Mouse (Mus musculus) lung, embryonic 15.5 days (tissue): ENCODE data around the gene Ntrk2. TPM values are rescaled to one million over a fixed set of nuclear protein-coding genes. Genes with fewer than 3 reads are reported as not detected.

Experiments
- ATAC-seq: fragments of 200-750 bp; cut with Nextera tagmentation; 2 replicates; pipeline ENCODE4 v1.8.0; 2017; ENCODE audit warnings: moderate number of reproducible peaks, borderline replicate concordance; ENCODE audit not compliant: low FRiP score, low TSS enrichment; ENCODE audit errors: extremely low read depth
- H3K27ac ChIP-seq: fragments of 300-500 bp; sonication (generic); 2 replicates; pipeline ENCODE4 v1.5.1; 2015; ENCODE audit warnings: moderate library complexity, mild to moderate bottlenecking, inconsistent platforms
- H3K27me3 ChIP-seq: fragments of 300-500 bp; sonication (generic); 2 replicates; pipeline ENCODE4 v1.6.1; 2015; ENCODE audit warnings: inconsistent platforms
- H3K36me3 ChIP-seq: fragments of 300-500 bp; sonication (generic); 2 replicates; pipeline ENCODE4 v1.6.1; 2015; ENCODE audit warnings: inconsistent platforms
- H3K4me1 ChIP-seq: fragments of 300-500 bp; sonication (generic); 2 replicates; pipeline ENCODE4 v1.6.1; 2015; ENCODE audit warnings: inconsistent platforms
- H3K4me2 ChIP-seq: fragments of 300-500 bp; sonication (generic); 2 replicates; pipeline ENCODE4 v1.6.1; 2015; ENCODE audit warnings: inconsistent platforms, mild to moderate bottlenecking, moderate library complexity
- H3K4me3 ChIP-seq: fragments of 300-500 bp; sonication (generic); 2 replicates; pipeline ENCODE4 v1.5.1; 2015; ENCODE audit warnings: mild to moderate bottlenecking, inconsistent platforms
- H3K9ac ChIP-seq: fragments of 300-500 bp; sonication (generic); 2 replicates; pipeline ENCODE4 v1.6.1; 2015; ENCODE audit warnings: inconsistent platforms
- H3K9me3 ChIP-seq: fragments of 300-500 bp; sonication (generic); 2 replicates; pipeline ENCODE4 v1.6.1; 2016; ENCODE audit warnings: inconsistent platforms
- WGBS: fragments of 180-500 bp; shearing (Covaris S2); methylation state at CpG from one replicate; pipeline ENCODE4 v1.1.7; 2015; 5-methylcytosine and 5-hydroxymethylcytosine counted together
- polyA plus RNA-seq: library from polyadenylated mRNA; unstranded; fragments of >200 nt; fragmentation: Nextera tagmentation; extraction: Ambion mirVana; gene quantifications from 2 replicates; pipeline ENCODE4 v1.2.1, GENCODE M21; 2015

The Ntrk2 gene
- polyA plus RNA-seq, 1 experiment from 2014 or later, result 3.8 TPM

- H3K4me2 ChIP-seq, result no peak overlapping the region
These were observed 357.6 kb downstream of the Ntrk2 start for GRCm38 (mm10) chr13:59164015-59164414.

DNA sequence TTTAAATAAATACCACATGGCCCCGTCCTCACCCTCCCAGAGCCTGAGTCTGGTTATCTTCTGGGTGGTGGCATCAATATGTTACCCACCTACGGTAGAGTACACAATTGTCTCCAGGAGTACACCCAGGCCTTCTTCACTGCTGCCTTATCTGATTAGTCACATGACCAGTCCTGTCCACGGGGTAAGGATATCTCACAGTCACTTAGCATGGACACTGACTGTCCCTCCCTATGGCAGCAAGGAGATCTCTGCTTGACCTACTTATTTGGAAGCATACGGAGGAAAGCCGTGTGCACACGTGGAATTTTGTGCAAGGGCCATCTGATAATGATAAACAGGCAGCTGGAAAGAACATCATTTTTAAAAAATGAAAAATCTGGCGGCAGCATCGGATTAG is 367.5 kb downstream of the Ntrk2 start:
- WGBS, result 57% methylated on average over 8 of the region's 8 CpGs
- no peak for ATAC-seq

More at GRCm38 (mm10) chr13:59164015-59164414, 357.6 kb downstream of the Ntrk2 start:
- peaks cover 4% of the 10 kb centered on the region; the same call in 1 of the 2 replicates for H3K4me1 ChIP-seq
- WGBS, result 76% methylated on average over 8 of the region's 8 CpGs
- ATAC-seq, result no peak
- no peak overlapping the region for H3K9ac ChIP-seq
- no peaks in the 10 kb centered on the region for H3K36me3 ChIP-seq
- no peak overlapping the region for H3K4me3 ChIP-seq
- H3K27ac ChIP-seq, result no peak overlapping the region
- no peaks in the 10 kb centered on the region for H3K27me3 ChIP-seq
- H3K9me3 ChIP-seq, result no peaks in the 10 kb centered on the region

GRCm38 (mm10) chr13:59176021-59176420 is 369.7 kb downstream of the Ntrk2 start:
- Histone ChIP-seq H3K4me2 (no peak overlapping the region), H3K36me3 (no peaks in the 10 kb centered on the region), H3K9ac (no peak overlapping the region), H3K4me1 (no peaks in the 10 kb centered on the region), H3K4me3 (no peak overlapping the region), H3K9me3 (no peaks in the 10 kb centered on the region), H3K27me3 (no peaks in the 10 kb centered on the region), H3K27ac (no peak overlapping the region)
- ATAC-seq, result no peak
- WGBS, result 79% methylated on average over 3 of the region's 3 CpGs

More for the DNA sequence above, 367.5 kb downstream of the Ntrk2 start:
- H3K4me2 ChIP-seq, result no peak overlapping the region
- no peak overlapping the region for H3K4me3 ChIP-seq
- no peaks in the 10 kb centered on the region for H3K27me3 ChIP-seq
- H3K9ac ChIP-seq, result no peak overlapping the region
- H3K4me1 ChIP-seq, result no peaks in the 10 kb centered on the region
- H3K27ac ChIP-seq, result no peak overlapping the region
- no peaks in the 10 kb centered on the region for H3K9me3 ChIP-seq
- no peaks in the 10 kb centered on the region for H3K36me3 ChIP-seq

GRCm38 (mm10) chr13:59176485-59176884 is 370.1 kb downstream of the Ntrk2 start:
- no peaks in the 10 kb centered on the region for H3K4me1 ChIP-seq
- 62% methylated on average over 9 of the region's 9 CpGs for WGBS
- H3K4me3 ChIP-seq, result no peak overlapping the region
- no peak overlapping the region for H3K4me2 ChIP-seq
- ATAC-seq, result no peak
- no peaks in the 10 kb centered on the region for H3K9me3 ChIP-seq
- H3K9ac ChIP-seq, result no peak overlapping the region
- no peaks in the 10 kb centered on the region for H3K27me3 ChIP-seq
- no peaks in the 10 kb centered on the region for H3K36me3 ChIP-seq
- H3K27ac ChIP-seq, result no peak overlapping the region

DNA sequence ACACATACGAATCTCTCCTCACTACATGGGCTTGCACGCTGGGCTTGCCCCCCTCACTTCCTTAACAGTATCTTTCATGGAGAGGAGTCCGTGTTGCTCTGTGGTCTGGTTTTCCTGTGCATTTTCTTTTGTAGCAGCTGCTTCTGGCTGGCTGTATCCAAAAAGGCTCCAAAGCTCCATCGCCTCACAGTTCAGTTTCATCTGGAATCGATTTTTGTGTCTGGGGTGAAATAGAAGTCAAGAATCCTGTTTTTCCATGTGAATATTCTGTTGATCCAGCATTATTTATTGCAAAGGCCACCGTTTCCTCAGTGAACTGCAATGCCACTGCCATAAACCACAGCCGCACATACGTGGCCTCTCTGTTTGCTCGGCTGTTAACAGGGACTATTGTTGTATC is 370.6 kb downstream of the Ntrk2 start:
- 60% methylated on average over 9 of the region's 9 CpGs for WGBS
- H3K27me3 ChIP-seq, result no peaks in the 10 kb centered on the region
- no peaks in the 10 kb centered on the region for H3K36me3 ChIP-seq
- H3K4me1 ChIP-seq, result no peaks in the 10 kb centered on the region
- no peak overlapping the region for H3K4me3 ChIP-seq
- no peak overlapping the region for H3K9ac ChIP-seq
- ATAC-seq, result no peak
- H3K4me2 ChIP-seq, result no peak overlapping the region
- H3K9me3 ChIP-seq, result no peaks in the 10 kb centered on the region
- no peak overlapping the region for H3K27ac ChIP-seq

DNA sequence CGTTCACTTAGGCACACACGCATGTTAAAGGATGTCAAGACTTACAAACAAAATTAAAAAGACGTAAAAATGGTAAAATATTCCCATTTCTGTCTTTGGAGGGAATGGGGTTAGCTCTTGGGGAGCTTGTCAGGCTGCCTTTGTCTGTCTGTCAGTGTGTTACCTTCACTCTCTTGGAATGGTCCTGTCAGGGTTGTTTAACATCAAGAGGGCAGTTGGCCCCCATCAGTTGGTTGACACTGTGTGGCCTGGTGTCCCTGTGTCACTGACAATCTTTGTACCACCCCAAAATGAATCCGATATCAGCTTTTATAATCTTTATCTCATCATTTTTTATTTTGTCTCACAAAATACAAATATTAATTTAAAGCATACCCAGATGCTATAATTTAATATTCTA is 373.6 kb downstream of the Ntrk2 start:
- no peaks in the 10 kb centered on the region for H3K36me3 ChIP-seq
- no peak overlapping the region for H3K4me2 ChIP-seq
- H3K9ac ChIP-seq, result no peak overlapping the region
- H3K4me3 ChIP-seq, result no peak overlapping the region
- H3K27me3 ChIP-seq, result no peaks in the 10 kb centered on the region
- WGBS, result 86% methylated on average over 4 of the region's 4 CpGs
- H3K27ac ChIP-seq, result no peak overlapping the region
- no peaks in the 10 kb centered on the region for H3K4me1 ChIP-seq
- no peaks in the 10 kb centered on the region for H3K9me3 ChIP-seq
- ATAC-seq, result no peak

DNA sequence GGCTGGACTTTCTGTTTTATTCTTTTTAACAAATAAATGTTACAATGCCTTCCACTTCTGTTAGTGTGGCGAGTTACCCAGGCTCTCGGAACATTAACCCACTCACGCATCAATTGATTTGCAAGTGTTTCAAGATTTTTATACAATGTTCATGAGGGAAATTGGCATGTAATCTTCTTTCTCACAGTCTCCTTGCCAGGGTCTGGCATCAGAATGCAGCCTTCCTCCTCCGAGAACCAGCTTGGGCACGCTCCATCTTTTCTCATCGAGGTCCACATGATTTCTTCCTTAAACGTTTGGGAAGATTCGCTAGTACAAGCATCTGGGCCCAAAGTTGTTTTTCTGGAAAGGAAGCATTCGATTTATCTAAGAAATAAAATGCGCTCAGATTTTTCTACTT is 374.4 kb downstream of the Ntrk2 start:
- Histone ChIP-seq H3K9me3 (no peaks in the 10 kb centered on the region), H3K27ac (no peak overlapping the region), H3K4me3 (no peak overlapping the region), H3K9ac (no peak overlapping the region), H3K4me2 (no peak overlapping the region), H3K36me3 (no peaks in the 10 kb centered on the region), H3K4me1 (no peaks in the 10 kb centered on the region), H3K27me3 (no peaks in the 10 kb centered on the region)
- WGBS, result 78% methylated on average over 10 of the region's 10 CpGs
- no peak for ATAC-seq

DNA sequence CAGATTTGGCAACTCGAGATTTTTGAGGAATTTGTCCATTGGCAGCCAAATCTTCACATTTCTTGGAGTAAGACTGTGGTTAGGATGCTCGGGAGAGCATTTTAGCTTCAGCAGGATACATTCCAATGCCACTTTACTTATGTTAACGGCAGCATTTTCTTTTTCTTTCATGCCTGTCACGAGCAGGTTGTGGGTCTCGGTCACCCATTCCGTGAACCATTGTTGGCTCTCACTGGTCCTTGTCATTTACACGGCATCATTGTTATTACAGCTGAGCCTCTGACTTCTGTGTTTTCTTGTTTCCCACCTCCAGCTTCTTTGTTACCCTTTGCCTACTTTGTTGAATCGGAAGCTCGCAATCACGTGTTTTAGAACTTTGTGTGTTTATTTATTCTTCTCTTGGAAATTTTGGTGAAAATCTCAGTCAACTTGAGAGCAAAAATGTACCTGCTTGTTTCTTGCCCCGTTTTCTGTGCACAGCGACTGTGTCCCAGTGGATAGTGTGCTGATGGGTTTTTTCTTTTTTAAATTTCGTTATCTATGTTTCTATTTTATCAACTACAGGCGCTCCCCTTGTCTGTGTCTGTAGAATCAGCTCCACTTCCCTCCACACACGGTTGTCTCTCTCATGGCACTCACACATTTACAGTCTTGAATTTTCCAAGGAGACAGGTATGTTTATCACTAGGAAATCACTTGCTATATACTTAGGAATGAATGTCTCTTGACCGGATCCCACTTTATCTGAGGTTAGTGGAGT is 375.0 kb downstream of the Ntrk2 start:
- H3K27ac ChIP-seq, result no peak overlapping the region
- no peak overlapping the region for H3K4me3 ChIP-seq
- H3K4me1 ChIP-seq, result no peaks in the 10 kb centered on the region
- ATAC-seq, result no peak
- no peaks in the 10 kb centered on the region for H3K36me3 ChIP-seq
- no peaks in the 10 kb centered on the region for H3K9me3 ChIP-seq
- 38% methylated on average over 16 of the region's 16 CpGs for WGBS
- no peaks in the 10 kb centered on the region for H3K27me3 ChIP-seq
- no peak overlapping the region for H3K9ac ChIP-seq
- peak overlapping the region; percentile 3; the same call in 1 of the 2 replicates for H3K4me2 ChIP-seq

DNA sequence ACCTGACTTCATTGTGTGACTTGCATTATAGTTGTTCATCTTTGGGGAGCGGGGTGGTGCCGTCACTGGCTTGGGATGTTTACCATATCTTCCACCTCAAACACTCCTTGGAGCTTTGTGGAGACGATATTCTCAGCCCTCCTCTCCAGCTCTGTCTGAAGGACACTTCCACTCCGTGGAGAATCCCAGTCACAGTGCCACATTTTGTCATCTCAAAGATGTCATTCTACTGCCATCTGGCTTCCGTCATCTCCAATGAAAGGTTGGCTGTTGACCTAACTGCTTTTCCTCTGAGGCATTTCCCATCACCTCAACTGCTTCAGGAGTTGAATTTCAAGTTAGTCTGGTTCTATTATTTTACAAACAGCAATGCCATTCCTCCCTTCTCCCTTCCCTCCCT is 376.3 kb downstream of the Ntrk2 start:
- no peaks in the 10 kb centered on the region for H3K27me3 ChIP-seq
- no peaks in the 10 kb centered on the region for H3K9me3 ChIP-seq
- H3K36me3 ChIP-seq, result no peaks in the 10 kb centered on the region
- no peak overlapping the region for H3K4me3 ChIP-seq
- no peak overlapping the region for H3K4me2 ChIP-seq
- WGBS, result 45% methylated on average over 5 of the region's 5 CpGs
- no peaks in the 10 kb centered on the region for H3K4me1 ChIP-seq
- no peak overlapping the region for H3K9ac ChIP-seq
- ATAC-seq, result no peak
- no peak overlapping the region for H3K27ac ChIP-seq

Other genes starting within 250 kb of the Ntrk2 start
- not detected in 2 replicates for gene Slc28a3, start 195.7 kb upstream of the Ntrk2 start, polyA plus RNA-seq